Comparison of ENCODE assay signal across 22 mouse cellular contexts in the genomic region with DNA sequence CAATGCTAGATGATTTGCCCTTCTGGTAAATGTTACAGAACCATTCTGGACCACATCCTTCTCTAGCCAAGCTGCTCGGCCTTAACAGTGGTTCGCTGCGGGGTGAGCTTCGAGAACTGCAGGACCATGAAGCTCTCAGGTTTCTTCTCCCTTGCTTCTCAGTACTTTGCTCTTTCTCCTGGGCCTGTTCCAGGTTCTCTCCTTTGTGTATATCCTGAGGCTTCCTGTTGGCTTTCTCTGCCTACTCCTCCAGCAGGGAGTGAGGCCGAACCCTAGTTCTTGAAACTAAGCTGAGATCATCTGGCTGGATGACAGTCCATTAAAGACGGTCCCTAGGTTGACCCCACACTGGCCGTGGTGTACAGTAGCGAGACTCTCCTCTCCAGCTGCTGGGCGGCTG. TPM values are rescaled to one million over a fixed set of nuclear protein-coding genes. Genes with fewer than 3 reads are reported as not detected.
A peak's percentile ranks its signal among the peaks of the same experiment; 100 is the strongest.
DNase-seq lines count a peak whose midpoint lies in the region; ATAC-seq and TF ChIP-seq lines count a peak whose summit lies in the region.
"Had no signal": no experiment of that assay in that cellular context is flagged by ENCODE, and none has a peak within 500 bp of the region (broad histone marks: within the 10 kb centered on the region; RNA-seq: fewer than 3 reads in every experiment).

No protein-coding gene starts in this region.

- ATAC-seq in limb, embryonic 14.5 days (ENCODE audit: low FRiP score, low read depth) = 0 out of 2 replicates have a peak, but pooled peaks have one; percentile 12
- ATAC-seq in kidney, embryonic 16.5 days (ENCODE audit: low FRiP score, low TSS enrichment) = no peak
- no peak for ATAC-seq in limb, embryonic 15.5 days (ENCODE audit: insufficient number of reproducible peaks, low FRiP score, low TSS enrichment, low read depth)
- ATAC-seq: forebrain, embryonic 16.5 days had no signal

- no peak overlapping the region for H3K9ac ChIP-seq in limb, embryonic 14.5 days (ENCODE audit: low read depth, low read length, severe bottlenecking)
- no peak overlapping the region for H3K9ac ChIP-seq in kidney, embryonic 16.5 days (replicated peaks; ENCODE audit: low read length)
- H3K9ac ChIP-seq in limb, embryonic 15.5 days = no peak overlapping the region
- H3K9ac ChIP-seq: embryonic facial prominence, embryonic 12.5 days; forebrain, embryonic 12.5 days; heart, embryonic 15.5 days had no signal

- DNase-seq in kidney, adult 11 months = peak; percentile 52
- no peak for DNase-seq in kidney, adult 18-20 months
- peak; percentile 16 for DNase-seq in limb, embryonic 14.5 days (ENCODE audit: low spot score)
- no peak for DNase-seq in limb, embryonic 10.5 days (ENCODE audit: low spot score)
- DNase-seq in thymus, postnatal 36 days = no peak
- DNase-seq: adrenal gland, postnatal 10 days; cerebellum, adult 11 months; cerebellum, adult 8-10 months; cerebellum, postnatal 14 days; embryo, embryonic 11 days; gastrocnemius, postnatal 14 days; heart, adult 2 months; heart, postnatal 14 days had no signal

- H3K27ac ChIP-seq in limb, embryonic 14.5 days (replicated peaks; ENCODE audit: low read depth, low read length) = no peak overlapping the region
- no peak overlapping the region for H3K27ac ChIP-seq in limb, embryonic 10.5 days
- 0 out of 2 replicates have a peak overlapping the region, but pooled peaks have one; percentile 19 for H3K27ac ChIP-seq in kidney, embryonic 16.5 days (ENCODE audit: low read length)
- 0 out of 2 replicates have a peak overlapping the region, but pooled peaks have one; percentile 17 for H3K27ac ChIP-seq in limb, embryonic 15.5 days
- H3K27ac ChIP-seq: embryonic facial prominence, embryonic 12.5 days; forebrain, embryonic 12.5 days; heart, adult 2 months; heart, embryonic 15.5 days had no signal

- H3K36me3 ChIP-seq in limb, embryonic 14.5 days (ENCODE audit: control insufficient read depth, insufficient read depth, low read length) = no peaks in the 10 kb centered on the region
- H3K36me3 ChIP-seq in limb, embryonic 10.5 days = no peaks in the 10 kb centered on the region
- H3K36me3 ChIP-seq in kidney, embryonic 16.5 days (ENCODE audit: insufficient read depth, low read length) = no peaks in the 10 kb centered on the region
- no peaks in the 10 kb centered on the region for H3K36me3 ChIP-seq in limb, embryonic 15.5 days
- H3K36me3 ChIP-seq: embryonic facial prominence, embryonic 12.5 days; forebrain, embryonic 12.5 days; heart, embryonic 15.5 days had no signal

- H3K27me3 ChIP-seq in limb, embryonic 14.5 days (ENCODE audit: control insufficient read depth, insufficient read depth, low read length) = no peaks in the 10 kb centered on the region
- 0 out of 2 replicates have a peak, but pooled peaks cover 8% of the 10 kb centered on the region for H3K27me3 ChIP-seq in limb, embryonic 10.5 days (ENCODE audit: low read depth, poor library complexity, severe bottlenecking)
- H3K27me3 ChIP-seq in kidney, embryonic 16.5 days (ENCODE audit: insufficient read depth, low read length) = no peaks in the 10 kb centered on the region
- no peaks in the 10 kb centered on the region for H3K27me3 ChIP-seq in limb, embryonic 15.5 days
- H3K27me3 ChIP-seq: embryonic facial prominence, embryonic 12.5 days; forebrain, embryonic 12.5 days had no signal

- no peak for TF ChIP-seq POLR2A in limb, embryonic 14.5 days (IDR thresholded peaks at IDR 0.05; ENCODE audit: borderline replicate concordance, extremely low read depth, insufficient read depth, insufficient read length)

- H3K4me3 ChIP-seq in limb, embryonic 14.5 days (replicated peaks; ENCODE audit: low read length) = no peak overlapping the region
- no peak overlapping the region for H3K4me3 ChIP-seq in limb, embryonic 10.5 days
- H3K4me3 ChIP-seq in kidney, embryonic 16.5 days (ENCODE audit: low read length) = no peak overlapping the region
- no peak overlapping the region for H3K4me3 ChIP-seq in limb, embryonic 15.5 days
- H3K4me3 ChIP-seq: embryonic facial prominence, embryonic 12.5 days; forebrain, embryonic 12.5 days; heart, adult 2 months; heart, embryonic 15.5 days had no signal

- H3K4me1 ChIP-seq in limb, embryonic 14.5 days (ENCODE audit: control insufficient read depth, insufficient read depth, low read length) = no peaks in the 10 kb centered on the region
- H3K4me1 ChIP-seq in limb, embryonic 10.5 days = no peaks in the 10 kb centered on the region
- H3K4me1 ChIP-seq in kidney, embryonic 16.5 days (ENCODE audit: insufficient read depth, low read length) = peaks cover 24% of the 10 kb centered on the region
- peaks cover 9% of the 10 kb centered on the region for H3K4me1 ChIP-seq in limb, embryonic 15.5 days

- 71% methylated on average over 9 of the region's 9 CpGs for WGBS in limb, embryonic 14.5 days
- WGBS in limb, embryonic 10.5 days = 87% methylated on average over 9 of the region's 9 CpGs
- WGBS in kidney, embryonic 16.5 days = 57% methylated on average over 9 of the region's 9 CpGs
- WGBS in limb, embryonic 15.5 days = 59% methylated on average over 9 of the region's 9 CpGs

- no peaks in the 10 kb centered on the region for H3K9me3 ChIP-seq in limb, embryonic 14.5 days (ENCODE audit: control insufficient read depth, low read length)
- no peaks in the 10 kb centered on the region for H3K9me3 ChIP-seq in limb, embryonic 10.5 days (replicated peaks)
- H3K9me3 ChIP-seq in kidney, embryonic 16.5 days (ENCODE audit: low read length) = no peaks in the 10 kb centered on the region
- no peaks in the 10 kb centered on the region for H3K9me3 ChIP-seq in limb, embryonic 15.5 days
- H3K9me3 ChIP-seq: embryonic facial prominence, embryonic 12.5 days; forebrain, embryonic 12.5 days; heart, embryonic 15.5 days had no signal

- H3K4me2 ChIP-seq in limb, embryonic 14.5 days (replicated peaks; ENCODE audit: low read depth, low read length, severe bottlenecking) = no peak overlapping the region
- H3K4me2 ChIP-seq in kidney, embryonic 16.5 days (replicated peaks; ENCODE audit: low read depth, low read length) = no peak overlapping the region
- H3K4me2 ChIP-seq in limb, embryonic 15.5 days = no peak overlapping the region
- H3K4me2 ChIP-seq: embryonic facial prominence, embryonic 12.5 days; forebrain, embryonic 12.5 days; heart, embryonic 11.5 days; heart, embryonic 15.5 days had no signal

RNA-seq across cellular contexts. Expression of a gene that starts 13.9 kb away (rescaled TPM):
- polyA plus RNA-seq in limb, embryonic 14.5 days (2012; rRNA removed) = 0.17 and 0.19 TPM in 2 replicates
- polyA plus RNA-seq in limb, embryonic 14.5 days (2014; fragmentation: Nextera tagmentation; extraction: Ambion mirVana) = 0.10 TPM in 1 of 2 replicates, not detected in the other
- not detected in 2 replicates for polyA plus RNA-seq in limb, embryonic 10.5 days (2016; fragmentation: Nextera tagmentation; extraction: Ambion mirVana)
- polyA plus RNA-seq in kidney, embryonic 16.5 days (2015; fragmentation: Nextera tagmentation; extraction: Ambion mirVana) = 0.10 TPM in 1 of 2 replicates, not detected in the other
- not detected in 2 replicates for polyA plus RNA-seq in limb, embryonic 15.5 days (2015; fragmentation: Nextera tagmentation; extraction: Ambion mirVana)
- polyA plus RNA-seq: brain, embryonic 14.5 days; C2C12; embryonic facial prominence, embryonic 12.5 days; forebrain, embryonic 12.5 days; forebrain, embryonic 16.5 days had no signal

RNA-seq across cellular contexts. Expression of a gene that starts 21.5 kb away (rescaled TPM):
- polyA plus RNA-seq in limb, embryonic 14.5 days (2012; rRNA removed) = 0.82 and 0.91 TPM in 2 replicates
- 0.65 and 0.86 TPM in 2 replicates for polyA plus RNA-seq in limb, embryonic 14.5 days (2014; fragmentation: Nextera tagmentation; extraction: Ambion mirVana)
- 0.05 and 0.13 TPM in 2 replicates for polyA plus RNA-seq in limb, embryonic 10.5 days (2016; fragmentation: Nextera tagmentation; extraction: Ambion mirVana)
- 39.5 and 48.8 TPM in 2 replicates for polyA plus RNA-seq in kidney, embryonic 16.5 days (2015; fragmentation: Nextera tagmentation; extraction: Ambion mirVana)
- 0.97 and 1.6 TPM in 2 replicates for polyA plus RNA-seq in limb, embryonic 15.5 days (2015; fragmentation: Nextera tagmentation; extraction: Ambion mirVana)
- polyA plus RNA-seq: forebrain, embryonic 12.5 days had no signal

Comparison
In these comparisons a context has a peak if more than half of its experiments do, and no peak if none do; other contexts are left out.
1. DNase-seq: peak in kidney, adult 11 months (single experiment) and limb, embryonic 14.5 days (single experiment); none in kidney, adult 18-20 months (single experiment), limb, embryonic 10.5 days (single experiment) and thymus, postnatal 36 days (0 of 2).
2. H3K27ac ChIP-seq: peak in kidney, embryonic 16.5 days (single experiment) and limb, embryonic 15.5 days (single experiment); none in limb, embryonic 14.5 days (single experiment) and limb, embryonic 10.5 days (single experiment).
3. RNA of a gene that starts 21.5 kb away (polyA plus RNA-seq): 39.5 to 48.8 TPM in kidney, embryonic 16.5 days; 0.97 to 1.6 TPM in limb, embryonic 15.5 days, 0.65 to 0.91 TPM in limb, embryonic 14.5 days and 0.05 to 0.13 TPM in limb, embryonic 10.5 days; every median in the first group is over 10 times any median in the second.